Mouse (Mus musculus) limb, embryonic 12.5 days (tissue): ENCODE measurements around the gene Trim71. TPM values are rescaled to one million over a fixed set of nuclear protein-coding genes. Genes with fewer than 3 reads are reported as not detected.

Source experiments
- ATAC-seq: fragments of 200-750 bp; cut with Nextera tagmentation; 2 replicates; pipeline ENCODE4 v1.8.0; 2017; ENCODE audit warnings: low read depth, moderate TSS enrichment; ENCODE audit not compliant: insufficient number of reproducible peaks, insufficient read depth, low FRiP score, low TSS enrichment
- H3K27ac ChIP-seq: fragments of 300-500 bp; sonication (generic); 2 replicates; pipeline ENCODE4 v1.5.1; 2016; ENCODE audit warnings: mild to moderate bottlenecking, moderate library complexity
- H3K27me3 ChIP-seq: fragments of 300-500 bp; sonication (generic); 2 replicates; pipeline ENCODE4 v1.6.1; 2016; ENCODE audit warnings: mild to moderate bottlenecking, moderate library complexity
- H3K36me3 ChIP-seq: fragments of 300-500 bp; sonication (generic); 2 replicates; pipeline ENCODE4 v1.6.1; 2016; ENCODE audit warnings: mild to moderate bottlenecking, moderate library complexity
- H3K4me1 ChIP-seq: fragments of 300-500 bp; sonication (generic); replicated peaks from 2 replicates; pipeline ENCODE4 v1.6.1; 2016
- H3K4me2 ChIP-seq: fragments of 300-500 bp; sonication (generic); 2 replicates; pipeline ENCODE4 v1.6.1; 2016; ENCODE audit warnings: mild to moderate bottlenecking, moderate library complexity
- H3K4me3 ChIP-seq: fragments of 300-500 bp; sonication (generic); replicated peaks from 2 replicates; pipeline ENCODE4 v1.5.1; 2016; ENCODE audit warnings: mild to moderate bottlenecking
- H3K9ac ChIP-seq: fragments of 300-500 bp; sonication (generic); replicated peaks from 2 replicates; pipeline ENCODE4 v1.6.1; 2016; ENCODE audit warnings: mild to moderate bottlenecking, moderate library complexity
- H3K9me3 ChIP-seq: fragments of 300-500 bp; sonication (generic); 2 replicates; pipeline ENCODE4 v1.6.1; 2016; ENCODE audit warnings: mild to moderate bottlenecking, moderate library complexity
- WGBS: fragments of 180-500 bp; shearing (Covaris S2); methylation state at CpG from one replicate; pipeline ENCODE4 v1.1.7; 2016; 5-methylcytosine and 5-hydroxymethylcytosine counted together
- polyA plus RNA-seq: library from polyadenylated mRNA; unstranded; fragments of >200 nt; fragmentation: Nextera tagmentation; extraction: Ambion mirVana; gene quantifications from 2 replicates; pipeline ENCODE4 v1.2.1, GENCODE M21; 2016

Trim71 gene
- polyA plus RNA-seq, 1 experiment from 2014 or later = 2.3 TPM

GRCm38 (mm10) chr9:114538996-114539563, 25.1 kb downstream of the Trim71 start:
- 56% methylated on average over 7 of the region's 7 CpGs for WGBS
- Histone ChIP-seq H3K27ac (peak overlapping the region; percentile 17; the same call in 1 of the 2 replicates), H3K27me3 (no peaks in the 10 kb centered on the region), H3K36me3 (no peaks in the 10 kb centered on the region), H3K9ac (no peak overlapping the region), H3K4me1 (peaks cover 37% of the 10 kb centered on the region), H3K4me3 (no peak overlapping the region), H3K9me3 (no peaks in the 10 kb centered on the region), H3K4me2 (no peak overlapping the region)
- no peak for ATAC-seq

GRCm38 (mm10) chr9:114536628-114537027, 27.5 kb downstream of the Trim71 start:
- no peak overlapping the region for H3K9ac ChIP-seq
- peaks cover 41% of the 10 kb centered on the region for H3K4me1 ChIP-seq
- H3K36me3 ChIP-seq = no peaks in the 10 kb centered on the region
- ATAC-seq = no peak; the same call in 1 of the 2 replicates
- no peak overlapping the region for H3K4me2 ChIP-seq
- H3K27me3 ChIP-seq = no peaks in the 10 kb centered on the region
- H3K27ac ChIP-seq = peak overlapping the region; percentile 36; the same call in 1 of the 2 replicates
- 12% methylated on average over 2 of the region's 2 CpGs for WGBS
- H3K9me3 ChIP-seq = no peaks in the 10 kb centered on the region
- H3K4me3 ChIP-seq = no peak overlapping the region

- Histone ChIP-seq H3K4me2 (no peak overlapping the region), H3K27me3 (no peaks in the 10 kb centered on the region), H3K36me3 (no peaks in the 10 kb centered on the region), H3K9me3 (no peaks in the 10 kb centered on the region), H3K27ac (no peak overlapping the region), H3K4me1 (peaks cover 56% of the 10 kb centered on the region), H3K4me3 (no peak overlapping the region), H3K9ac (no peak overlapping the region)
- WGBS = 81% methylated on average over 9 of the region's 9 CpGs
- ATAC-seq = no peak
These were observed 29.2 kb downstream of the Trim71 start for GRCm38 (mm10) chr9:114534747-114535517.

- WGBS = 80% methylated on average over 4 of the region's 4 CpGs
- Histone ChIP-seq H3K4me1 (peaks cover 49% of the 10 kb centered on the region), H3K9me3 (no peaks in the 10 kb centered on the region), H3K4me2 (no peak overlapping the region), H3K27ac (no peak overlapping the region), H3K9ac (no peak overlapping the region), H3K36me3 (no peaks in the 10 kb centered on the region), H3K4me3 (no peak overlapping the region), H3K27me3 (no peaks in the 10 kb centered on the region)
- peak; percentile 45; the same call in 1 of the 2 replicates for ATAC-seq
These were observed 30.3 kb downstream of the Trim71 start for GRCm38 (mm10) chr9:114533848-114534247.

GRCm38 (mm10) chr9:114531276-114531675, 32.9 kb downstream of the Trim71 start:
- H3K36me3 ChIP-seq = no peaks in the 10 kb centered on the region
- no peak for ATAC-seq
- no peak overlapping the region for H3K4me3 ChIP-seq
- no peaks in the 10 kb centered on the region for H3K27me3 ChIP-seq
- 13% methylated on average over 11 of the region's 11 CpGs for WGBS
- H3K9ac ChIP-seq = no peak overlapping the region
- H3K4me2 ChIP-seq = no peak overlapping the region
- no peak overlapping the region for H3K27ac ChIP-seq
- H3K9me3 ChIP-seq = no peaks in the 10 kb centered on the region
- H3K4me1 ChIP-seq = peaks cover 47% of the 10 kb centered on the region

- Histone ChIP-seq H3K36me3 (peaks cover 6% of the 10 kb centered on the region; the same call in 1 of the 2 replicates), H3K27ac (peak overlapping the region; percentile 77), H3K9ac (no peak overlapping the region), H3K27me3 (no peaks in the 10 kb centered on the region), H3K4me3 (no peak overlapping the region), H3K4me2 (no peak overlapping the region), H3K4me1 (peaks cover 51% of the 10 kb centered on the region), H3K9me3 (no peaks in the 10 kb centered on the region)
- ATAC-seq = no peak
- WGBS = 47% methylated on average over 9 of the region's 9 CpGs
These were observed 35.5 kb downstream of the Trim71 start for GRCm38 (mm10) chr9:114528680-114529048.

- Histone ChIP-seq H3K27ac (peak overlapping the region; percentile 77), H3K4me1 (peaks cover 49% of the 10 kb centered on the region), H3K36me3 (peaks cover 6% of the 10 kb centered on the region; the same call in 1 of the 2 replicates), H3K27me3 (no peaks in the 10 kb centered on the region), H3K4me2 (peak overlapping the region; percentile 51), H3K4me3 (0 out of 2 replicates have a peak overlapping the region, but pooled peaks have one; percentile 4), H3K9me3 (no peaks in the 10 kb centered on the region), H3K9ac (no peak overlapping the region)
- peak; percentile 40; the same call in 1 of the 2 replicates for ATAC-seq
- WGBS = 10% methylated on average over 17 of the region's 17 CpGs
These were observed 36.0 kb downstream of the Trim71 start for GRCm38 (mm10) chr9:114527992-114528679.

- H3K9ac ChIP-seq = 0 out of 2 replicates have a peak overlapping the region, but pooled peaks have one; percentile 12
- no peak for ATAC-seq
These were observed 37.1 kb downstream of the Trim71 start for GRCm38 (mm10) chr9:114527085-114527484.

GRCm38 (mm10) chr9:114526581-114526980, 37.6 kb downstream of the Trim71 start:
- peaks cover 45% of the 10 kb centered on the region for H3K4me1 ChIP-seq
- peak overlapping the region; percentile 77 for H3K27ac ChIP-seq
- WGBS = 4% methylated on average over 8 of the region's 8 CpGs
- no peaks in the 10 kb centered on the region for H3K27me3 ChIP-seq
- H3K4me2 ChIP-seq = peak overlapping the region; percentile 51
- no peaks in the 10 kb centered on the region for H3K9me3 ChIP-seq
- H3K4me3 ChIP-seq = peak overlapping the region; percentile 20
- no peak; the same call in 1 of the 2 replicates for ATAC-seq
- 0 out of 2 replicates have a peak overlapping the region, but pooled peaks have one; percentile 12 for H3K9ac ChIP-seq
- H3K36me3 ChIP-seq = peaks cover 6% of the 10 kb centered on the region; the same call in 1 of the 2 replicates

More at GRCm38 (mm10) chr9:114527085-114527484, 37.1 kb downstream of the Trim71 start:
- H3K4me1 ChIP-seq = peaks cover 49% of the 10 kb centered on the region
- H3K4me2 ChIP-seq = peak overlapping the region; percentile 51
- H3K27ac ChIP-seq = peak overlapping the region; percentile 77
- H3K9me3 ChIP-seq = no peaks in the 10 kb centered on the region
- 3% methylated on average over 16 of the region's 16 CpGs for WGBS
- peaks cover 6% of the 10 kb centered on the region; the same call in 1 of the 2 replicates for H3K36me3 ChIP-seq
- H3K4me3 ChIP-seq = peak overlapping the region; percentile 20
- no peaks in the 10 kb centered on the region for H3K27me3 ChIP-seq

GRCm38 (mm10) chr9:114525891-114526290, 38.3 kb downstream of the Trim71 start:
- H3K27ac ChIP-seq = peak overlapping the region; percentile 31; the same call in 1 of the 2 replicates
- peaks cover 6% of the 10 kb centered on the region; the same call in 1 of the 2 replicates for H3K36me3 ChIP-seq
- 6% methylated on average over 8 of the region's 8 CpGs for WGBS
- peak overlapping the region; percentile 37; the same call in 1 of the 2 replicates for H3K9ac ChIP-seq
- peaks cover 38% of the 10 kb centered on the region for H3K4me1 ChIP-seq
- no peak overlapping the region for H3K4me3 ChIP-seq
- peak overlapping the region; percentile 51 for H3K4me2 ChIP-seq
- no peak; the same call in 1 of the 2 replicates for ATAC-seq
- no peaks in the 10 kb centered on the region for H3K9me3 ChIP-seq
- no peaks in the 10 kb centered on the region for H3K27me3 ChIP-seq
